Mouse (Mus musculus) spleen, adult 18-20 months (tissue): ENCODE results near the gene Ddx52.

ENCODE experiments used
- DNase-seq, 2 experiments: peaks; one replicate each; pipeline ENCODE4 v3.0.0; 2022; ENCODE audit warnings: mixed read lengths in 2 of 2

The Ddx52 gene

DNA sequence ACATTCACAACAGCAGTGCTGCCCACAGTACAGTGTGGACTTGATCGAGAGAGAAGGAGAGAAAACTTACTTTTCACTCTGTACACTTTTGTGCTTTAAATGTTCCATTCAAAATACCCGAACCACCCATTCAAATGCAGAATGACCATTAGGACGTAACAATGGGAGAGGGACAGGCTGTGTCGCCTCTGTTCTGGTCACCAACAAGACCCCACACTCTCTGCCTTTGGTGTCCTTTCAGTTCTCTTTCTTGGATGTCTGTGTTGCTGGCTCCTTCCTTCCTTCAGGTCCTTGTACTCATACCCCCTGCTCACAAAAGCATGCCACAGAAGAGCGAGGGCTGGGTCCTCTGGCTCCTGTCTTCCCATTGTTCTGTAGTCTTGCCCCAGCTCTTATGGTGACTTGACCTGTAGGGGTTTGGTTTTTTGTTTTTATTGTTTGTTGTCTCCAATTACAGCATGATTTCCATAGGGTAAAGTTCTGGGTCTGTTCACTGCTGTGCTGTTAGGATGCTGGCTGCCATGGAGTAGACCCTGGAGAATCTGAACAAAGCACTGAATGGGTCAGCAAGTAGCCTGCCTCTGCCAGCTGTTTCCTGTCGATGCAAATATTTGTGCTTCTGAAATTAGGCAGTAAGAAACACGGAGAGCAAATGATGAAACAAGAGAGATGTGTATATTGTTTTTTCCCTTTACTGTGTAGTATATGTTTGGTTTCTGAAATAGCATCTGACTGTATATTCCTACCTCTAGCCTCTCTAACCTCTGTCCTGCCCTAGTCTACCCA lies 32.9 kb downstream of the Ddx52 start:
- no peak for DNase-seq

DNA sequence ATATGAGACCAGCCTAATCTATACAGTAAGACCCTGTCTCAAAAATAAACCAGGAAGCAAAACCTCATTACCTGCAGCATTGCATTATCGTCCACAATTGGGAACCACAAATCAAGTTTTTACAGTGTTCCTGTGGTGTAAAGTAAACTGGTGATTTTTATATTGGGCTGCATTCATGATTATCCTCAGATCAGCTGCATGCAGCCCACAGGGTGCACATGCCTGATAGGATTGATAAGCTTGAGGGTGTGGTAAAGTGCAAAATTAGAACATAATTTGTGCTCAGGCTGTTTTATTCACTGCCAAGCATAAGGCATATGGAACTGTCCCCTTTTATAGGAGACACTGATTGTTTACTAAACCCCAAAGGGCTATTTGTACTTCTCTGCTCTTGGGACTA lies 33.6 kb downstream of the Ddx52 start:
- DNase-seq = no peak

DNA sequence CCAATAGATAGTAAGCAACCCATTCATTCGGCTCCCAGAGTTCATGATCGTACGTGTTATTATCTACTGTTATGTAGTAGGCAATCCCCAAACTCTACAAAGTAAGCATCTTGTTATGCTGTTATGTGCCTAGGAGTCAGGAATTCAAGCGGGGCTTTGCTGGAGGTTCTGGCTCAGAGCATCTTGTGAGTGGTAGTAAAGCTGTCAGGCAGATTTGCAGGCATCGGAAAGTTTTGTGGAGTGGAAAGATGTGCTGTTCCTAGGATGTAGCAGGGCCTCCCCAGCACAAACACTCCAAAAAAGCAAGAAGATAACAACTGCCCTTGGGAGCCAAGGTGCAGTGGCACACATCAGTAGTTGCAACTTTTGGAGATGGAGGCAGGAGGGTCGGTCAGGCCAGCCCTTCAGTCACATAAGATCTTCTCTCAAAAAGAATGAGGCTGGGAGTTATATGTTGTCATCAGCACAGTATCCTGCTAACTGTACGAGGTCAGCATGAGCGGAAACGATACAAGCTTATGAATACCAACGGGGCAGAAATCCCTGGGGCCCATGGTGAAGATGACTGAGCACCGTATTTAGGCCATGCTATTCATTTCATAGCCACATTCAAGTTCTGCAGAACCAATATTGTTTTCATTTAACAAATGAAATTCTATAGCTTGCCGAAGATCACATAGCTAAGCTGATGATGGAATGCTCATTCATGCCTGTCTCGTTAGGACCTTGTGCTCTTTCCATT lies 34.5 kb downstream of the Ddx52 start:
- no peak for DNase-seq

DNA sequence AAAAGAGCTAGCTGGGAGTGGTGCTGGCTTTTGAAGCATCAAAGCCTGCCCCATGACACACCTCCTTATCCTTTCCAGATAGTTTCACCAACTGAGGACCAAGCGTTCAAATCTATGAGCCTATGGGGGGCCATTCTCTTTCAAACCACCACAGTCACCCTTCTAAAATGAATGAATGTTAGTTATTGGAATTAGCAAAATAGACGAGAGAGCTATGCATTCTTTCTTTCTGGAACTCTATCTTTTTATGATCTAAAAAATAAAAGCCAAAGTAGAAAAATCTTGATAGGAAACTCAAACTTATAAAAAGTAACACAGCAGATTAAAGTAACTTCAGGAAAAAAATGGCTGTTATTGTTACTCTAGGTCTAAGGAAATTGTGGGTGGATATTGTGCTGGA lies 35.9 kb downstream of the Ddx52 start:
- DNase-seq = no peak

DNA sequence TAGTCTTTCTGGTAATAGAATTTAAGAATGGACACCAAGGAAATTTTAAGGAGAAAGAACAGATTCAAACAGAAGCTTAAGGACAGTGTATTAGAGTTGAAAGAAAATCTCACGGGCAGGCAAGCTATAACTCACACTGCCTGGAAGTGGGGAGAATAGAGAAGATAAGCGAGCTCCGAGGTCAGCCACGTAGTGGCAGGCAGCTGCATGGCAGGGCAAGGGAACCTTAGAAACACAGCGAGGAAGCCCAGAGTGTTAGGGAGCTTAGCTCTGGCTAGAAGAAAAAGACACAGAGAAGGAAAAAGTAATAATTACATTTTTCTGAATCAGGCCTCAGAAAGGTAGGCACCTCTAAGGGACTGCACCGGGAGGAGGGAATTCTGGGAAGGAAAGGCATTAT lies 38.1 kb downstream of the Ddx52 start:
- no peak for DNase-seq

DNA sequence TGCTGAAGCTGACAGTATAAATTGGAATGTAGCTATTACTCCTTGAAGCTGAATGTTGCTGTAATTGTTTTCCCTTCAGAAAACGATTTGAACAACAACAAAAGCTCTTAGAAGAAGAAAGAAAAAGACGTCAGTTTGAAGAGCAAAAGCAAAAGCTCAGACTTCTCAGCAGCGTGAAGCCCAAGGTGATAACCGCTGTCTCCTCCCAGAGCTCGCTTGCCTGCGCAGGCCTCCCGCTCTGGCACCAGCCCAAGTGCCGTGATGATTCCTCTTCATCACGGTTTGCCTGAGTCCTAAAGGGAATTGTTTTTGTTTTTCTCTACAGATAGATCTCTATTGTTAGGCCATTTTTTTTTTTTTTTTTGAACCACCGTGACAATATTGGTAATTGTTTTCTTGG lies 39.5 kb downstream of the Ddx52 start:
- no peak for DNase-seq

DNA sequence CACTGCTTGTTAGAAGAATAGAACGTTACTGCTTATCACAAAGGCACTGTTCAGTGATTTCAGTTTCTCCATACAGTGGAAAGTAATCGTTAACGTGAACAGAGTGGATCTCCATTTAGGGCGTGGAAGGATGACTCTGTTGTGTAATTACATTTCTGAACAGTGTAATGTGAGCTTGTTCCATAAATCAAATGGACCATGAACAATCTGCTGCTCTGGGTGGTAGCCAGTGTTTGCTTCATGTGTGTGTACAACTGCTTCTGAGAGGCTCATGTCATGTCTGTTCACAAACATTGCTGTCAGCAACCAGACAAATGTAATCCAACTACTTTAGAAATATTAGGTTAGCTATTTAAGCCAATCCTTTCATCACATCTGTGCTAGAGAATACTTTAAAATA lies 49.8 kb downstream of the Ddx52 start:
- DNase-seq = no peak

DNA sequence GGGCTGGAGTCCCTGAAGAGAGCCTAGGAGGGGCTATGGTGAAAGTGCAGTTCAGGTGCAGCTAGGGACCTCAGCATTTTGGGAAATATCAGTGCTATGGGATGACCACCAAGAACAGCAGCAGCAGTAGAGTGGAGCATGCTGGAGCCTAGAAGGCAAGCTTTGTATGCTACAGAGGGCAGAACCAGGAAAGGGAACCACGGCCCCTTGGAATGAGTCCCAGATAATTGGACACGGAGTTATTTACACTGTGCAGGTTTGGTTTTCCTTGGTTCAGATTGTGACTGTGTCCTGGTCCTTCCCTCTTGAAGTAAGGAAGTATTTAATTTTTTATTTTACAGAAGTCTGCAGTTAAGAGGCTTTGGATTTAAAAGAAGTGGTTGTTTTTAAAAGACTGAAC lies 51.6 kb downstream of the Ddx52 start:
- no peak for DNase-seq

DNA sequence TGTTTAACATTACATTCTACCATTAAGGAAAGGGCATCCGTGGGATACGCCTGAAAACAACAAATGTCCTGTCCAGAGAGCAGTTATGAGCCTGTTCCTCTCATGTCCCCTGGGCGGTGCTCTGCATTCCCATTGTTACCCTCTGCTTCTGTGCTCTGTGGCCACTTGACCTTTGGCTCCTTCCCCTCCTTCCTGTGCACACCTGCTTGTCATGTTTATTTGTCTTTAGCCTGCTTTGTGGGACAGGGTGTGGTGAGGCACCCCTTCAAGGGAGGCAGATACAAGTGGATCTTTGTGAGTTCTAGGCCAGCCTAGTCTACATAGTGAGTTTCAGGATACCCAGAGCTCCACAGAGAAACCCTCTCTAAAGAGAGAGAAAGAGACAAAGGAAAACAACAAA lies 52.6 kb downstream of the Ddx52 start:
- DNase-seq = no peak

DNA sequence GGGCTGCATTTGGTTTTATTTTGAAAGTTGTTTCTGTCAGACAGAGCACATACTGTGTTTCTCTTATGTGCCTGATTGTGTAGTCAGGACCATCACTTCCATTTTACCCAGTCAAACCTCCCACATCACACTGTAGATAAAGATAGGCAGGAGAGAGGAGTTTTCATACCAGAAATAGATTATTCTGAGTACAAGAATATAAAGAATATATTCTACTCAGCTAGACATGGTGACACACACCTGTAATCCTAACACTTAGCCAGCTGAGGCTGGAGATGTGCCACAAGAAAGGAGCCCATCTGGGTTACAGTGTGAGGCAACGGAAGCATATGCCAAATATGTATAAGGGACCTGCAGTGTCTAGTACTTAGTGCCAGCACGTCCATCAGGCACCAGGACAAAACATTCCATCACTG lies 53.7 kb downstream of the Ddx52 start:
- DNase-seq = no peak

DNA sequence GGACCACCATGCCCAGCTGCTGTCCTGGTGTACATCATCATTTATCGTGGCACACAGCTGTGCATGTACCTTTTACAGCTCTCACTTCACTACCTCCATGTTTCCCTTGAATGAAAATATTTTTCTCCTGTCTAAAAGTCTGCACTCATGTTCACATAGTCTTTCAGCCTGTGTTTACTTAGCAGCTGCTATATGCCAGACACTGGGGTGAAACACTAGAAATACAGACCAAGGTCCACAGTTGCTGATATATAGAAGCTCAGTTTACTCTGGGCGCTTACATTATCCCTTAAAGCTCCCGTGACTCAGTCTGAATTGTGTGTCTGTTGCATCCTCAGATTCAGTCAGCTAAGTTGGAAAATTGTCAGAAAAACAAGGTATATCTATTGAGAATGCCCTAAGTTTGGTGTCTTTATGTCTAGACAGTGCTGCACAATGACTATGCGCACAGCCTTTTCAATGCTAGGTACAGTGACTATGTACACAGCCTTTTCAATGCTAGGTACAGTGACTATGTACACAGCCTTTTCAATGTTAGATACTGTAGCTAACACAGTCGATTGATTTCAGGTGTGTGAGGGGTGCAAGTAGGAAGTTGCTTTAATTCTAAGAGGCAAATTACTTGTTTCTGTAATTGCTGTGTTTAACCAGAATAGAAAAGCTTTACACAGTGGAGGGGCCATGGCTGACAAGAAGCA lies 55.5 kb downstream of the Ddx52 start:
- DNase-seq = no peak

DNA sequence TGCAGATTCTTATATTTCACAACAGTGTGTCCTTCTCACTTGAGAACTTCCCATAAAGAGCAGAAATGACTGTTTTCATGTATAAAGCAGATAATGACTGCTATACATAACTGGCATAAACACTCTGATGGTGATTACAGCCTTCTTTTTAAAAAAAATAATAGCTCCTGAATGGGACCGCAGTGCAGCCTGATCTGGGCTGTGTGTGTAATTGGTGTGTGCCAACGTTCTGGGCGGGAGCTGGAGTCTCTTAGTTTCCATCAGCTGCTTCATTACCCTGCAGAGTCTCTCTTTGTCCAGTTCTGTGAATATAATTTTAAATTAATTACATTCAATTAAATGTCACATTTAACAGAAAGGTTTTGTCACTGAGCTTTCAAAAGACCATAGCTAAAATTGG lies 57.1 kb downstream of the Ddx52 start:
- DNase-seq = no peak

DNA sequence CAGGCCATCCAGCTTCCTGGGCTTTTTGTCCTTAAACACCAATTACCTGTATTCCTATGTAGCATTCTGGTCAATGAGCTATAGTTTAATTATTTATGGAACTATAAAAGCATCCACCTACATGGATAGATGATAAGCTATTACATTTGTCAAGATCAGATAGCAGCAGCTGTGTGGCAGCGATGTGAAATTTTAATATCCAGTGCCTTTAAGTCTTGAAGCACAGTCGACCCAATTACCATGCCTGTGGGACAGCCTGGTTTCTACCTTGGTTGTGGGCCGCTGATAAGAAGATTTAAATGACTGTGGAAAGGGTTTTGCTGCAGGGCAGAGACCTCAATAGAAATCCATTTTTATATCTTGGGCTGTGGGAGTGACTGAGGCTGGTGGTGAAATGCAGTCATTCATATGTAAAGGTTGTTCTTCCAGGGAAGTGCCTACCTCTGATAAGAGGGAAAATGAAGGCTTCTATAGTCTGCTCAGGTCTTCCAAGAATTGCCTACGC lies 57.6 kb downstream of the Ddx52 start:
- no peak for DNase-seq

DNA sequence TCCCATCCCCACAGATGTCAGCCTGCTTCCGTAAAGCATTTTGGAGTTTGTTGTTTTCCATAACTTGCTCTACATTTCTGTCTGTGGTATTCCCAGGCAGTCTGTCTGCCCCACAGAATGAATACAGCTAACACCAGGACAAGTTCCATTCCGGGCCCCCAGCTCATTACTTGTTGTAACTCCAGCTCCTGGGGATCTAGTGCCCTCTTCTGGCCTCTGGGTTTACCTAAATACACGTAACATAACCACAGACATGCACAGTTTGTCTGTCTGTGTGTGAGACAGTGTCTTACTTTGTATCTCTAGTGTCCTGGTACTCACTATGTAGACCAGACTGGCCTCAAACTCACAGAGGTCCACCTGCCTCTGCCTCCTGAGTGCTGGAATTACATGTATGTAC lies 59.4 kb downstream of the Ddx52 start:
- DNase-seq = no peak

DNA sequence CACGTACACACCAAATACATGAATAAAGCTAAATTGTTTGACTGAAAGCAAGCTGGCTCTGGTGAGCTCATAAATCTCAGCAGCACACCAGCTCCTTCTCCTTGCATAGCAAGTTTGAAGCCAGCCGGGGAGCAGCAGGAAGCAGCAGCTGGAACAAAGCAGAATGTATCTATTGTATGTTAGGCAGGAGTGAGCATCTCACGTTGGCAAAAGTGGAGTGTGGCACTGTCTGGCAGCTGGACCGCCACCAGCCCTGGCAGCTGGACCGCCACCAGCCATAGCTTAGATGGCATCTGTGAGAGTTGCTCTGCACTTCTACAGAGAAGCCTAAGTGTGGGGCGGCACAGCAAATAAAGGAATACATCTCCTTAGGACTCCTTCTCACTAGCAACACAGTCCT lies 62.1 kb downstream of the Ddx52 start:
- no peak for DNase-seq

DNA sequence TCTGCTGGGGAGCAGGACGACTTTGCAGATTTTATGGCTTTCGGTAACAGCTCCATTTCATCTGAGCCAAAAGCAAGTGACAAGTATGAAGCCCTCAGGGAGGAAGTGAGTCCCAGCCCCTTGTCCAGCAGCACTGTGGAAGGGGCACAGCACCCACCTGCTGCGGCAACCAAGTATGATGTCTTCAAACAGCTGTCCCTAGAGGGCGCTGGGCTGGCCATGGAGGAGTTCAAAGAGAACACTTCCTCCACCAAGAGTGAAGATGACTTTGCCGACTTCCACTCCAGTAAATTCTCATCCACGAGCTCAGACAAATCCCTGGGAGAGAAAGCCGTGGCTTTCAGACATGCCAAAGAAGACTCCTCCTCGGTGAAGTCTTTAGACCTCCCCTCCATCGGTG lies 67.1 kb downstream of the Ddx52 start:
- peak in 1 of 2 experiments; percentile 3 for DNase-seq

DNA sequence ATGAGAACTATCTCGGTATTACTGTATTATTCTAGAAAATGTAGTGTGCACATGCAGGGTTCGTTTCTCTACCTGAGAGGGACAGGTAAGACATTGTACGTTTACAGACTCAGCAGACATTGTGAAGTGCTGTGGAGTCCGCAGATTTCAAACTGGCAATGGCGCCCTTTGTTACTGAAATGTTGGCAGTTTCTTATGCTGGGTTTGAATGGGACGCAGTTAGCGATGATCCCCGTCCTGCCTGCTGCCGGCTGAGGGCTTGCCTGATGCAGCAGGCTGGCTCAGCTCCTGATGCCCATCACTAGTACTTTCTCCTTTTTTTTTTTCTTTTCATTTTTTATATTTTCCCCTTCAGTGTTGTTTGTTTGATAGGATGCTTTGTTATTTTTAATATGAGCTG lies 68.5 kb downstream of the Ddx52 start:
- no peak for DNase-seq

DNA sequence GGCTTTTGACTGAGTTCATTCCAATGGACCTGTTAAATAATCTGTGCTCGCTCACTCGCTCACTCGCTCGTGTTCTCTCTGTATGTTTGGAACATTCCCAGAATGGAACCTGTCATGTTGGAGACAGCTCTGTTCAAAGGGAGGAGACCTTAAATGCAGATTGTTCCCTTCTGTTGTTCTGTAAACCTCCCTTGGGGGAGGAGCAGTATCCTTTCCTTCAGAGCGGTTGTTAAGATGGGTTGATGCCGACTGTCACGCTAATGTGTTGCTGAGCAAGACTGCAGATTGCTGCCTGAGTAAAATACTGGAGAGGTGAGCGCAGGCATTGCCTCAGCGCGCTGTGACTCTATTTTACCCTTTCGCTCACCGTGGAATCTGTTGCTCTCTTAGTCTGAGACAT lies 69.2 kb downstream of the Ddx52 start:
- no peak for DNase-seq

DNA sequence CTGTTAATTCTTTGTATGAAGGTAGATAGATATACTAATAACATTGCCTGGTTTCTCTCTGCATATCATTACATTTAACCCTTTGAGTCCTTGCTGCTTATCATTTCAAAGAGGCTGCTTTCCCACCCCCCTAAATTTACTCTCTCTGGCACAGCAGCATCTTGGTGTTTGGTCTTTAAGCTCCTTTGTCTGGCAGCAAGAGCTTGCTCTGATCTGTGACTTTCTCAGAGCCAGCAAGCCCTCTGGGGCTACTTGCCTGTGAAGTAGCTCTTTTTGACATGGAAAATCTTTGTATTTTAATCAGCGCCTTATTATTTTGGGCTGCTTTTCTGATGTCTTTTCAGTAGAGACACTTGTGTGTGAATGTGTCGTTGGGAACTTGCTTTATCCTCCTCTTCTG lies 69.7 kb downstream of the Ddx52 start:
- DNase-seq = no peak
